Mouse (Mus musculus) neural tube, embryonic 14.5 days (tissue): Measurements from ENCODE around the gene Ctf1. TPM values are rescaled to one million over a fixed set of nuclear protein-coding genes. Genes with fewer than 3 reads are reported as not detected.

Source experiments
- ATAC-seq: fragments of 200-750 bp; cut with Nextera tagmentation; 2 replicates; pipeline ENCODE4 v1.8.0; 2017; ENCODE audit warnings: low read depth, mild to moderate bottlenecking, moderate TSS enrichment, moderate library complexity
- H3K27ac ChIP-seq: fragments of 300-500 bp; sonication (generic); 2 replicates; pipeline ENCODE4 v1.5.1; 2014; ENCODE audit warnings: low read depth, mild to moderate bottlenecking, control low read depth, low read length, moderate library complexity, mixed read lengths
- H3K27me3 ChIP-seq: fragments of 300-500 bp; sonication (generic); 2 replicates; pipeline ENCODE4 v1.6.1; 2014; ENCODE audit warnings: low read length; ENCODE audit not compliant: control insufficient read depth, insufficient read depth
- H3K36me3 ChIP-seq: fragments of 300-500 bp; sonication (generic); 2 replicates; pipeline ENCODE4 v1.6.1; 2014; ENCODE audit warnings: low read length, mixed read lengths; ENCODE audit not compliant: control insufficient read depth, insufficient read depth
- H3K4me1 ChIP-seq: fragments of 300-500 bp; sonication (generic); 2 replicates; pipeline ENCODE4 v1.6.1; 2014; ENCODE audit warnings: low read length; ENCODE audit not compliant: control insufficient read depth, insufficient read depth
- H3K4me2 ChIP-seq: fragments of 300-500 bp; sonication (generic); 2 replicates; pipeline ENCODE4 v1.6.1; 2014; ENCODE audit warnings: mild to moderate bottlenecking, low read depth, low read length, control low read depth
- H3K4me3 ChIP-seq: fragments of 300-500 bp; sonication (generic); 2 replicates; pipeline ENCODE4 v1.5.1; 2014; ENCODE audit warnings: low read depth, low read length, control low read depth, mixed read lengths
- H3K9ac ChIP-seq: fragments of 300-500 bp; sonication (generic); replicated peaks from 2 replicates; pipeline ENCODE4 v1.6.1; 2014; ENCODE audit warnings: low read depth, mild to moderate bottlenecking, control low read depth, low read length, mixed read lengths
- H3K9me3 ChIP-seq: fragments of 300-500 bp; sonication (generic); 2 replicates; pipeline ENCODE4 v1.6.1; 2016; ENCODE audit warnings: low read length; ENCODE audit not compliant: control insufficient read depth
- WGBS: fragments of 180-500 bp; shearing (Covaris S2); extraction: QIAGEN DNeasy Blood & Tissue Kit; methylation state at CpG from one replicate; pipeline ENCODE4 v1.1.7; 2014; 5-methylcytosine and 5-hydroxymethylcytosine counted together
- polyA plus RNA-seq: library from polyadenylated mRNA; unstranded; fragments of >200 nt; fragmentation: Nextera tagmentation; extraction: Ambion mirVana; gene quantifications from 2 replicates; pipeline ENCODE4 v1.2.1, GENCODE M21; 2014

The Ctf1 gene
- polyA plus RNA-seq, 1 experiment from 2014 or later = 2.7 TPM

DNA sequence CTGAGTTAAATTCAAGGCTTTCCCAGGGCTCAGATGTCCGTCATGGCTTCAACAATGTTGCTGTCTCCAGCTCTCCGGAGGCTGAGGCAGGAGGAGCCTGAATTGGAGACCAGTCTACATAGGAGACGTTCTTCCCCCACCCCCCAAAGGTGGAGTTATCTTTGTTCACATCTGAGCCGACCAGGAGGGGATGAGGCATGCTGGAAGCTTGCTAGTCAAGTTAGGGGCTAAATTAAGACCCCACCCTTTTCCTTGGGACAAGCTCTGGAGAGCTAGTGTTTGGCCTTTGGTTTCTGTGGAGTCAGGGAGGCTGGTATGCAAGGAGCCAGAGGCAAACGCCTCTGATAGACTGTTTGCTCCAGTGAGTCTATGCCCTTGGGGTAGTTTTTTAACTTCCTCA, 40.6 kb downstream of the Ctf1 start:
- ATAC-seq = no peak

DNA sequence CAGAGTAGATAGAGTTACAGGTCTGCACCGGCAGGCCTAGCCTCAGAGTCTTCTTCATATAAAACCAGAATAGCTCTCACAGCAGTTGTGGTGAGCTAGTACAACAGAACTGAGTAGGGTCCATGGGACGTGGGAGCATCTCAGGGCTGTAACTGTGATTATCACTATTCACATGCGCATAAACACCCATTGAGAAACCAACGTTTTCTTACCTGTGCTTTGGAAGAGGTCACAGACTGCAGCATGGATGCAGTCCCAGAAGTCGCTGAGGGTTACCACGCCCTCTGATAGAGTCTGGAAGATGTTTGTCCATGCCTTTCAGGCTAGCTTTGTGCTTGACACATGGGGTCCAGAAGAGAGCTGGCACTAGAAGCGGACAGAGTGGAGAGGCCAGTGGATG, 41.2 kb downstream of the Ctf1 start:
- WGBS = 87% methylated on average over 7 of the region's 7 CpGs
- no peak for ATAC-seq

More for the DNA sequence above, 40.6 kb downstream of the Ctf1 start:
- WGBS = 77% methylated on average over 5 of the region's 5 CpGs
- Histone ChIP-seq H3K9me3 (no peaks in the 10 kb centered on the region), H3K4me3 (no peak overlapping the region), H3K27ac (no peak overlapping the region), H3K9ac (no peak overlapping the region), H3K36me3 (peaks cover 83% of the 10 kb centered on the region), H3K27me3 (no peaks in the 10 kb centered on the region), H3K4me1 (0 out of 2 replicates have a peak, but pooled peaks cover 6% of the 10 kb centered on the region), H3K4me2 (no peak overlapping the region)

DNA sequence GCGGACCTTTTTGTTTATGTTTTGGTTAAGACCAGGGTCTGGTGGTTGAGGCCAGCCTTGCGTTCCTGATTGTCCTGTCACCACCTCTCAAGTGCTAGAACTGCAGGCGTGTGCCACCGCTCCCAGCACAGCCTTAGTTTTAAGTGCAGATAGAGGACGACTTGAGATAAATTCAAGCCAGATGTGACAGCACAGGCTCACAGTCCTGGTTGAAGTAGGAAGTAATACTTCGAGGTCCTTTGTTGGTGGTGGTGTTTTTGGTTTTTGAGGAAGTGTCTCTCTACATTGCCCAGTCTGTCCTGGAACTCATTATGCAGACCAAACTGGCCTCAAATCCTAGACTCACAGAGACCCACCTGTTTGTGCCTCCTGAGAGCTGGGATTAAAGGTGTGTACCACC, 47.2 kb downstream of the Ctf1 start:
- Histone ChIP-seq H3K27ac (no peak overlapping the region), H3K4me3 (no peak overlapping the region), H3K9me3 (no peaks in the 10 kb centered on the region), H3K4me1 (0 out of 2 replicates have a peak, but pooled peaks cover 3% of the 10 kb centered on the region), H3K9ac (no peak overlapping the region), H3K4me2 (no peak overlapping the region), H3K27me3 (no peaks in the 10 kb centered on the region), H3K36me3 (peaks cover 52% of the 10 kb centered on the region)
- ATAC-seq = no peak
- WGBS = 86% methylated on average over 6 of the region's 6 CpGs

More for the DNA sequence above, 41.2 kb downstream of the Ctf1 start:
- Histone ChIP-seq H3K27ac (no peak overlapping the region), H3K4me3 (no peak overlapping the region), H3K9me3 (no peaks in the 10 kb centered on the region), H3K36me3 (peaks cover 86% of the 10 kb centered on the region), H3K27me3 (no peaks in the 10 kb centered on the region), H3K4me1 (0 out of 2 replicates have a peak, but pooled peaks cover 6% of the 10 kb centered on the region), H3K9ac (0 out of 2 replicates have a peak overlapping the region, but pooled peaks have one; percentile 12), H3K4me2 (no peak overlapping the region)

DNA sequence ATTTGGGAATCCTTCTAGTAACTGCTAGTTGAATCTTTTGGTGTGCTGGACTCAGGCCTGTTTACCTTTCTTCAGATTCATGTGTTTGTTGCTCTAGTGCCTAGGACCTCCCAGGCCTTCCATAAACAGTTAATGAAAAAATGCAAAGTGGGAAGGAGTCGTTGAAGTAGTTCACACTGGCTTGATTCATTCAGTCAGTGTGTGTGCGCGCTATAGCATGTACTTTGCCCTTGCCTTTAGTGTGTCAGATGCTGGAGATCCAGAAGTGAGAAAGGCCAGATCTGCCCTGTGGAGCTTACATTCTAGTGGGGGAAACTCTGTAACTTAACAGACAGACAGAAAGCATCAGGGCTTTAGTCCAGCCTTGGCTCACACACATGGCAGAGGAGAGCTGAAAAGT, 47.9 kb downstream of the Ctf1 start:
- Histone ChIP-seq H3K9ac (no peak overlapping the region), H3K27ac (no peak overlapping the region), H3K4me3 (no peak overlapping the region), H3K9me3 (no peaks in the 10 kb centered on the region), H3K27me3 (no peaks in the 10 kb centered on the region), H3K36me3 (peaks cover 50% of the 10 kb centered on the region), H3K4me2 (no peak overlapping the region), H3K4me1 (0 out of 2 replicates have a peak, but pooled peaks cover 3% of the 10 kb centered on the region)
- no peak for ATAC-seq
- WGBS = 91% methylated on average over 3 of the region's 3 CpGs

DNA sequence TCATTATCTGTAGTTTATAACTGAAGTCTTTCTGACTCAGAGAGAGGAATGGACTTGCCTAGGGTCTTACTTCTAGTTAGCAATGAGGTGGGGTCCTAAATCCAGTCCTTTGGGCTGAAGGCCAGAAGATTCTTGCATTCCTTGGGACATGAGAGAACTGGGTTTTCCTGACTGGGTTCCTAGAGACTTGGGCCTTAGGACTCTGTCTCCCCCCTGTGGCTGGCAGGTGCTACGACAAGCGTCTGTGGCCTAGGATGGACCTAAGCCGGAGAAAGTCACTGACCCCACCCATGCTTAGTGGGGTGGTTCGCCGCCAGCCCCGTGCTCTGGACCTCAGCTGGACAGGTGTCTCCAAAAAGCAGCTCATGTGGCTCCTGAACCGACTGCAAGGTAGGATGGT, 48.5 kb downstream of the Ctf1 start:
- Histone ChIP-seq H3K27me3 (no peaks in the 10 kb centered on the region), H3K9me3 (no peaks in the 10 kb centered on the region), H3K4me3 (no peak overlapping the region), H3K4me1 (0 out of 2 replicates have a peak, but pooled peaks cover 3% of the 10 kb centered on the region), H3K9ac (no peak overlapping the region), H3K27ac (no peak overlapping the region), H3K4me2 (no peak overlapping the region), H3K36me3 (peaks cover 49% of the 10 kb centered on the region)
- 52% methylated on average over 7 of the region's 7 CpGs for WGBS
- ATAC-seq = no peak

DNA sequence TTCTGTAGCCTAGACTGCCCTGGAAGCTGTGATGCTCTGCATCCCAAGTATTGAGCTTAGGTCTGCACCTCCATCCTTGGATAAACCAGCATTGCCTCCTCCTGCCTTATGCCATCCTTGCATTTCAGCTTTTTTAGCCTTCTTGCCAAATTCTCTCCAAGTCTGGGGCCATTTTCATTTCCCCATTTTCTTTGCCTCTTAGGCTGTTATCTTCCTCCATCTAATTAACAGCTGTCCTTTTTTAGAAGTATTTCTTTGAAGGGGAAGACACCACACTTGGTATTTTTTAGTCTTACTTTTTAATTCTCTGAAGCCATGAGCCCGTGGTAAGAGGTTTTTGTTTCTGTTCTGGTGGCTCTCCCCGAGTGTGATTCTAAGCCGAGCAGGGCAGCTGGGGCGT, 51.1 kb downstream of the Ctf1 start:
- Histone ChIP-seq H3K27ac (no peak overlapping the region), H3K4me3 (no peak overlapping the region), H3K4me1 (no peaks in the 10 kb centered on the region), H3K9me3 (no peaks in the 10 kb centered on the region), H3K27me3 (no peaks in the 10 kb centered on the region), H3K36me3 (peaks cover 54% of the 10 kb centered on the region), H3K9ac (no peak overlapping the region), H3K4me2 (no peak overlapping the region)
- no peak for ATAC-seq
- 95% methylated on average over 4 of the region's 4 CpGs for WGBS

DNA sequence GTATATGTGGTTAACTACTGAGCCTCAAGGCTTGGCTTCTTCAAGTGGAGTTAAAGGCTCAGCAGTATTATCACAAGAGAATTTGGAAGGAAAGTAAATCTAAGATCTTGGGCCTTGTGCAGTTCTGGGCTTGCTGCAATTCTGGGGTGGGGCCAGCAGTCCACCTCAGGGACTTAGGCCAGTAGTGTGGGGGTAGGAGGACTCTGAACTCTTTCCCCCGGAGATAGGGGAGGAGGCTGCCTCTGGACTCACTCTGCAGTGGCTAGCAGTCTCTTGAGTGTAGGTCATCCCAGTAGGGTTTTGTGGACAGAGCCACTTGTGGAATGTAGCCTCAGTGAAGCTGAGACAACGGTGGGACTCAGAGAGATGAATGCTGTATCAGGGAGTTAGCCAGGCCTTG, 53.2 kb downstream of the Ctf1 start:
- Histone ChIP-seq H3K4me1 (peaks cover 8% of the 10 kb centered on the region; the same call in 1 of the 2 replicates), H3K27me3 (no peaks in the 10 kb centered on the region), H3K27ac (no peak overlapping the region), H3K4me3 (no peak overlapping the region), H3K36me3 (peaks cover 48% of the 10 kb centered on the region), H3K9me3 (no peaks in the 10 kb centered on the region), H3K4me2 (no peak overlapping the region), H3K9ac (no peak overlapping the region)
- no peak for ATAC-seq
- 94% methylated on average over 2 of the region's 2 CpGs for WGBS

DNA sequence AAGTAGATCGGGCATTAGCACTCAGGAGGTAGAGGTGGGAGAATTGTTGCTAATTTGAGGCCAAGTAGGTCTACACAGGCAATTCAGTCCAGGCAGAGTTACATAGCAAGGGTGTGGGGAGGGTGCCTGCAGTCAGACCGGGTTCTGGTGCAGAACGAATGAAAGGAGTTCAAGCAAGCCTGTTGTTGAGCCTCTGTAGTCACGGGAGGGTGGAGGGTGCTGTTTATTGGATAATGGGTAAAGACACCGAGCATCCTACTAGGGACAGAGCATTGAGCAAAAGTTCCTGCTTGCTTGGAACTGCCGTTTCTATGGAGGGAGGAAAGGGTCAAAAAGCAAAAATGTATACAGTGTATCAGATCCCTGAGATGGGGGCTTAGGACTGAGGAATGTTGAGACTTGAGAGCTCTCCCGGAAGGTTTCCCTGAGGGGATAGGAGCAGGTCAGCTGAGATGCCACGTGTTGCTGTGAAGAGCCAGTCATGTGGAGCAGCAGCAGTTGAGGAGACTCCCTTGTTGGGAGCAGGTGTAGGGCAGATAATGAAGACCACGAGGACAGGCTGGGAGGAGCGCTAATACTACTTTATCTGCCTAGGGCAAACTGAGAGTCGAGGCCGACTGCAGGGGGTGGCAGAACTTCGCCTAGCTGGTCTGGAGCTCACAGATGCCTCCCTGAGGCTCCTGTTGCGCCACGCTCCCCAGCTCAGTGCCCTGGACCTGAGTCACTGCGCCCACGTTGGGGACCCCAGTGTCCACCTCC, 54.5 kb downstream of the Ctf1 start:
- no peaks in the 10 kb centered on the region for H3K27me3 ChIP-seq
- H3K27ac ChIP-seq = no peak overlapping the region
- no peak overlapping the region for H3K4me3 ChIP-seq
- 81% methylated on average over 17 of the region's 17 CpGs for WGBS
- no peak for ATAC-seq
- no peak overlapping the region for H3K9ac ChIP-seq
- H3K9me3 ChIP-seq = no peaks in the 10 kb centered on the region
- H3K4me2 ChIP-seq = no peak overlapping the region
- peaks cover 48% of the 10 kb centered on the region for H3K36me3 ChIP-seq
- peaks cover 8% of the 10 kb centered on the region; the same call in 1 of the 2 replicates for H3K4me1 ChIP-seq
